Mouse (Mus musculus): ENCODE data around the gene Csk.

Gene Csk

DNA sequence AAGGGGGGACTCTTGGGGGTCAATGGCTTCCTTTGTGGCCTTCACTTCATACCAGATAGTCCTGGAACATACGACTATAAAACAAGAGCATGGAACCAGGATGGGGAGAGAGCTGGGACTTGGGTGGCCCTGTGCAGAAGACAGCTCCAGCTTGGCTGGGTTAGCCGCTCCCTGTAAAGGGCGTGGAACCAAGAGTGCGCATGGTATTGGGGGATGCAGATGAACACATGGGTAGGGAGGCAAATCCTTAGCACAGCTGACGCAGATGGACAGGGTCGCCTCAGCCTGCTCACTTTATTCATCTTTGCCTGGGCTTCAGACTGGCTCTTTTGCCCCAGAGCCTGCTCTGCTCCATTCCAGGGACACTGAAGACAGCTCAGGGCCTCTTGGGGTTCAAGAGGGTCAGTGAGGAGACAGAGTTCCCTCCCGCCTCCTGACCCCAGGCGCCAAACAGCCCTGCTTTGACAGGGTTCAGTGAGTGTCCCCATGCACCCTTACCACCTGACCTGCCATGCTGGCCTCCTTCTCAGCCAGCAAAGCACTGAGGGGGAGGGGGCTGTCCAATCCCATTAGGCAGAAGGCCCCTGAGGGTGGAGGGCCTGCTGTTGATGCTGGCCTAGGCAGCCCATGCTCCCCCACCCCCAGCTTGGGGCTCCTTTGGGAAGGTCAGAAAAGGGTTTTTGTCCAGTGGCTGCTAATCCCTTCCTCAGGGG lies 54.4 kb downstream of the Csk start:
- no peak for DNase-seq

DNA sequence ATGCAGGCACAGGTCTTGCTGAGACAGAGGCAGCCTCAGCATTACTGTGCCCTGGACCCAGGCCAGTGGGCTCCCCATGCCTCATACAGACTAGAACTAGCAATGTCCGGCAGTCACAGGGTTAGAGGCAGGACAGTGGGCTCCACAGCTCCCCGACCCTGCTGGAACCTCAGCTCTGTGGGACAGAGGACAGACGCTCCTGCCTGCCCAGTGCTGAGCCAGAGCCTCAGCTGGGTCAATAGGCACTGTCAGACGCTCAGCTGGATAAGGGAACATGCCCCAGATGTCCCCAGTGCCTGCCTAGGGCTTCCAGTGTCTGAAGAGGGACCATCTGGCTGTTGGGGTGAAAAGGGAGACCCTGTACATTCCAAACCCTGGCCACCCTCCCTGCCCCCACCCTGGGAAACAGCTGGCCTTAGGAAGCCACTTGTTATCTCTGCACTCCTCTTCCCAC lies 55.5 kb downstream of the Csk start:
- no peak for DNase-seq

DNA sequence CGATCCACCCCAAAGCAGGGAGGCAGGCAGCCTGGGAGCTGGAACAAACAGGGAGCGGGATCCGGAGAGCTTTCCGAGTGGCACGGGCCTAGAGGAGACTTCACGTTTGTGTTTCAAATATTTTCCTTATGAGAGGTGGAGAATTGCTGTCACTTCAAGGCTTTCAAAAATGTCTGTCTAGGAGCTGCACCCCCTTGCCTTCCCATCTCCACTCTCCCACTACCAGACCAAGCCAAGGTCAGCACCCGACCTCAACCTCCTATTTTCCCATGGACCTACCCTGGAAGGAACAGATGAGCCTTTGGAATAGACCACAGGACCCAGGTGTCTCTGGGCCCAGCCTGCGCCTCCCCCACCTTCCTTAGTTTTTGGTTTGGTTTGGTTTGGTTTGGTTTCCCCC lies 56.2 kb downstream of the Csk start:
- DNase-seq: no peak

DNA sequence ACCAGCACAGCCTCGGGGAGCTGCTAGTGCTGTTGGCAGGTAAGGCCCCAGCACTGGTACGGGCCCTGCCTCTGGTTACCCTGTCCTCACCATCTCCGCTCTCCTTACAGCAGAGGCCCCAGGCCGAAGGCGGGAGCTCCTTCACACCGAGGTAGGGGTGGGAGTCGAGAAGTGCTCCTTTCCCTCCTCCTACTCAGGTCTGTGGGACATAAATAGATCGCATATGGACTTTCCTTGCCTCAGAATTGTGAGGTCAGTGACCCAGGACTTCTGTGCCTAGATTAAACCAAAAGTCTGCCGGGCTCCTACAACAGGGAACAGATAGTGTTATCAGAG lies 59.3 kb downstream of the Csk start:
- no peak for DNase-seq

DNA sequence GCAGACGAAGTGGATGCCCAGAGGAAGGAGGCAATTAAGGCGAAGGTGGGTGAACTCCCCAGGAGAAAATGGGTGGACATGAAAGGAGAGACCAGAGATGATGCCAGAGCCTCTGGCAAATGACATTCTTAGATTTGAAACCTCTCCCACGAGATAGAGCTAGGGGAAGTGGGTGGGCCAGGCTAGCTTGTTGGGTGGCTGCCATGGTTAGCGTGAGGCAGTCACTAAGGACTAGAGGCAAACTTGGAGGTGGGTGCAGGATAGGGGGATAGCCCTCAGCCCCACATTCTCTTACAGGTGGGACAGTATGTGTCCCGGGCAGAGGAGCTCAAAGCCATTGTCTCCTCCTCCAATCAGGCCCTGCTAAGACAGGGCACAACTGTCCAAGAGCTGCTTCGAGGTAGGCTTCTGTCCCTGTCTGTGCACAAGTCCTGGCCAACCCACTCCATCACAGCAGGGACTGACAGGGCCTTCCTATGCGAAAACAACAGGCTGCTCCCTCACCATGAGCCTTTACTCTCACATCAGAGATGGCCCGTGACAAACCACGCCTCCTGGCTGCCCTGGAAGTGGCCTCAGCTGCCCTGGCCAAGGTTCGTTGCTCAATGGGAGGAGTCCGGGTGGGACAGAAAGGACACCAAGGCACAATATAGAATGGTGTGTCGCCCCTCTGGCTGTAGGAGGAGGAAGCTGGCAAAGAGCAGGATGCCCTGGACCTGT lies 59.8 kb downstream of the Csk start:
- DNase-seq: no peak

DNA sequence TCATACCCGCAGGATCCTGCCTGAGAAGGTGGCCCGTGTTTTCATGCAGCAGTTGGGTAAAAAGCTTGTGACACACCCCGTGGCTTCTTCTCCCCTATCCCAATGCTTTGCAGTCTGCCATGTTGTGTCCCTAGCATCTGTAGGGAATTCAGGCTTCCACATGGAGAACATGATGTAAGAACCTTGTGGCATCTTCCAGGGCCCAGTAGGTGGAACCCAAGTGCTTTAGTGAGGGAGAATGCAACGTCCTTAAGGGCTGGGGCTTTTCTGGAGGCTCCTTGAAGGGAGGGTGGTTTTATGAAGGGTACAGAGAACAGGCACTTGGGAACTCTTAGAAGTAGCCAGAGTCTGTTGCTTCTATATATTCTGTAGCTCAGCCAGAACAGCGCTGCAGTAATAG lies 62.7 kb downstream of the Csk start:
- DNase-seq: no peak

DNA sequence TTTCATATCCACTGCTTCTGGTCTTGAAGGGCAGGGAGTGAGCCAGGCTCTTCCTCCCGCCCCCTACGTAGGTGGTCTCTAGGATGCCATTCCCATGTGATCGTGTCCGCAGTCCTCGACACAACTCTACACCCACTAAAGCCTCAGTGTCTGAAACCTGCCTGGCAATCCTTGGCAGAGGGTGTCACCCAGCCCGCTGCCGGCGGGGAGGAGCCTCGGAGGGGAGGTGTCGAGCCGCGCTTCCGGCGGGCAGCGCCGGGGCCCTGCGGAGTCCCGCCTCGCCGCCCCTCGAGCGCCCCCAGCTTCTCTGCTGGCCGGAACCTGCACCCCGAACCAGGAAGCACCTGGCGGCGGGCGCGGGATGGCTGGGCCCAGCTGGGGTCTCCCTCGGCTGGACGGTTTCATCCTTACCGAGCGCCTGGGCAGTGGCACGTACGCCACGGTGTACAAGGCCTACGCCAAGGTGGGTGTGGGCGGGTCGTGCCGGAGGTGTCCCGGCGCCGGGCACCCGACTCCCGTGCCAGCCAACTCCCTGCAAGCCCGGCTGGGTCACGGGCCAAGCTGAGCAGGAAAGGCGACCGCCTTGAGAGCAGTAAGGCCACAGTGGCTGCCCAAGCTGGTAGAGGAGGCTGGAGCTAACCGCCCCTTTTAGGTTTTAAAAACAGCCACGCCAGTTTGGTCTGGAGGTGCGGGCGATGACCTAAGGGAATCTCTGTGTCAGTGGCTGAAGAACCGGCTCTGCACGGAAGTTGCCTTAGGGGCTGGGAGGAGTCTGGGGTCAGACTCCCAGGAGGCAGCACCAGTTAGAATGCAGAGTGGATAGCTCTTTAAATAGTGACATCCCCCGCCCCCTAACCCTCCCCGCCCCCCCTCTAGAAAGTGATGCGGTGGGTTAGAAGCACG lies 64.0 kb downstream of the Csk start, which contains the start of gene Ulk3:
Ulk3 (plus strand) TSS at position 229 of the 903 bp plus-strand sequence.
- peak; percentile 85 for DNase-seq

DNA sequence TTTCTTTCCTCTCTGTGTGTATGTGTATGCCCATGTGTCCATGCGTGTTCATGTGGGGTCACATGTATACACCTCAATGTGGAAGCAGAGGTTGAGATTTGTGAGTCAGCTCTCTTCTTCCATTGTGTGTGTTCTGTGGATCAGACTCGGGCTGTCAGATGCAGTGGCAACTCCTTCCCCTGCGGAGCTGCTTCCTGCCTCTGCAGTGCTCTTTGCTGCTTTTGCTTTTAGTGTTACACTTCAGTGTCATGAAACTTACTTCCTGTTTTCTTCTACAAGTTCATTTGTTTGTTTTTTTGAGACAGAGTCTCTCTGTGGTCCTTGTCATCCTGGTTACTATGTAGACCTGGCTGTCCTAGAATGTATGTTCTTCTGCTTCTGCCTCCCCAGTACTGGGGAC lies 68.4 kb downstream of the Csk start:
- no peak for DNase-seq

DNA sequence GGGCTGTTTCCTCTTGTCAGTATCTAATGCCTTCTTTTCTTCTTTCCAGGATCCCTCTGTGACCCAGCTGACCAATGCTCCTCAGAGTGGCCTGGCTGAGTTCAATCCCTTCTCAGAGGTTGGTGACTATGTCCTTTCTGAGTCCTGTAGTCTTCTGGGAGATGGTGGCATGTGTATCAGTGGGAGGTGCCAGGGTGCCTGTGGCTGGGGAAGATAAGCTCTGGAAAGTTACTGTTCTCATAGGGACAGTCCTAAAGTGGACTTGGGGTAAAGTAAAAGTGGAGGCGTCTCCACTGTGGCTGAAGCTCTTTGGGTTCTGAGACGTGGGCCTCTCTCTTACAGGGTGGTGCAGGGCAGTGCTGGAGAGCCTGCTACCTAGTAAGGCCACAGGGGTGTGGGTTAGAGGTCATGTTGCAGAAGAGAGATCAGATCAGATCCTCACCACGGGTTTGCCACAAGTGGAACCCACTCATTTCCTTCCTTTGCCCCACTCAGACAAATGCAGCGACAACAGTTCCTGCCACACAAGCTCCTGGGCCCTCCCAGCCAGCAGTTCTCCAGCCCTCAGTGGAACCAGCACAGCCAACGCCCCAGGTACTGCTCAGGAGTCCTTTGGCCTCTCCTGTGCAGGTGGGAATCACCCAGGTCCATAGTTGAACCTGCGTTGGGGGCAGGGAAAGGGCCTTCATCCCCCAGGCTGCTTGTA lies 76.1 kb downstream of the Csk start:
- no peak for DNase-seq

Data from lung, postnatal 14 days (tissue).